15 mouse cellular contexts compared by ENCODE assay signal in genomic region chr6:4796281-4796680, GRCm38 (mm10).
"Had no signal": no experiment of that assay in that cellular context is flagged by ENCODE, and none has a peak within 500 bp of the region (broad histone marks: within the 10 kb centered on the region; RNA-seq: fewer than 3 reads in every experiment).

No protein-coding gene starts in this region.

- H3K4me3 ChIP-seq: lung, embryonic 15.5 days; megakaryocyte, embryonic 14.5 days; midbrain, embryonic 13.5 days; midbrain, embryonic 15.5 days; neural tube, embryonic 12.5 days; stomach, embryonic 15.5 days had no signal

- H3K27me3 ChIP-seq: lung, embryonic 15.5 days; megakaryocyte, embryonic 14.5 days; midbrain, embryonic 13.5 days; midbrain, embryonic 15.5 days; neural tube, embryonic 12.5 days; stomach, embryonic 15.5 days had no signal

- DNase-seq: lung, adult 2 months; lung, postnatal 14 days; lung, postnatal 36 days; right cerebral cortex, postnatal 14 days; thymus, adult 2 months; thymus, postnatal 25 days; thymus, postnatal 4 days had no signal

- H3K4me1 ChIP-seq: lung, embryonic 15.5 days; midbrain, embryonic 13.5 days; midbrain, embryonic 15.5 days; neural tube, embryonic 12.5 days; stomach, embryonic 15.5 days had no signal

- H3K27ac ChIP-seq: lung, embryonic 15.5 days; macrophage; midbrain, embryonic 13.5 days; midbrain, embryonic 15.5 days; neural tube, embryonic 12.5 days; stomach, embryonic 15.5 days; stomach, postnatal 0 days had no signal

- H3K9me3 ChIP-seq: lung, embryonic 15.5 days; midbrain, embryonic 15.5 days; neural tube, embryonic 12.5 days; stomach, embryonic 15.5 days had no signal

- H3K36me3 ChIP-seq: lung, embryonic 15.5 days; midbrain, embryonic 13.5 days; midbrain, embryonic 15.5 days; neural tube, embryonic 12.5 days; stomach, embryonic 15.5 days had no signal
